Mouse (Mus musculus) bone marrow, adult 2 months (tissue): ENCODE measurements at regions not wholly inside any gene's neighbourhood (a gene's known extent, or its start where the extent isn't known, plus 50 kb on each side); places are given as distances from the start of the nearest gene placed in this dataset.
A peak's percentile ranks its signal among the peaks of the same experiment; 100 is the strongest.

ENCODE experiments used
- H3K27ac ChIP-seq: fragments of 200-500 bp; 2 replicates; pipeline ENCODE4 v1.5.1; 2012; ENCODE audit warnings: low read depth, mild to moderate bottlenecking, control low read depth, inconsistent platforms, low read length; ENCODE audit not compliant: control insufficient read depth, poor library complexity, insufficient read depth
- H3K4me1 ChIP-seq: fragments of 200-500 bp; 2 replicates; pipeline ENCODE4 v1.6.1; 2011; ENCODE audit warnings: low read length; ENCODE audit not compliant: control insufficient read depth, insufficient read depth
- H3K4me3 ChIP-seq: fragments of 200-500 bp; replicated peaks from 2 replicates; pipeline ENCODE3; 2011; ENCODE audit warnings: mild to moderate bottlenecking, low read depth, low read length, control low read depth; ENCODE audit not compliant: control insufficient read depth
- CTCF ChIP-seq: fragments of 200-500 bp; IDR thresholded peaks from 2 replicates; pipeline ENCODE4 v1.5.1; 2011; ENCODE audit warnings: low read length, control low read depth; ENCODE audit not compliant: control insufficient read depth, insufficient read depth
- POLR2A ChIP-seq: fragments of 200-500 bp; IDR thresholded peaks from 2 replicates; pipeline ENCODE4 v1.6.1; 2011; ENCODE audit warnings: low read depth, mild to moderate bottlenecking, control low read depth, low read length, borderline replicate concordance; ENCODE audit not compliant: control insufficient read depth
- WGBS: fragments of 180-500 bp; shearing (Covaris S2); methylation state at CpG from one replicate; pipeline ENCODE4 v1.1.7; 2018; 5-methylcytosine and 5-hydroxymethylcytosine counted together

- Histone ChIP-seq H3K27ac (no peak overlapping the region), H3K4me1 (peaks cover 4% of the 10 kb centered on the region; the same call in 1 of the 2 replicates), H3K4me3 (no peak overlapping the region)
- 62% methylated on average over 1 of the region's 1 CpGs for WGBS
- no peak for TF ChIP-seq POLR2A
- TF ChIP-seq CTCF, result no peak
Measured at GRCm38 (mm10) chr5:64590747-64591146, 212.4 kb upstream of the Klf3 start.

GRCm38 (mm10) chr5:64591792-64592191 is 211.4 kb upstream of the Klf3 start:
- WGBS, result 84% methylated on average over 2 of the region's 2 CpGs
- H3K27ac ChIP-seq, result no peak overlapping the region
- TF ChIP-seq CTCF (no peak), POLR2A (no peak)

DNA sequence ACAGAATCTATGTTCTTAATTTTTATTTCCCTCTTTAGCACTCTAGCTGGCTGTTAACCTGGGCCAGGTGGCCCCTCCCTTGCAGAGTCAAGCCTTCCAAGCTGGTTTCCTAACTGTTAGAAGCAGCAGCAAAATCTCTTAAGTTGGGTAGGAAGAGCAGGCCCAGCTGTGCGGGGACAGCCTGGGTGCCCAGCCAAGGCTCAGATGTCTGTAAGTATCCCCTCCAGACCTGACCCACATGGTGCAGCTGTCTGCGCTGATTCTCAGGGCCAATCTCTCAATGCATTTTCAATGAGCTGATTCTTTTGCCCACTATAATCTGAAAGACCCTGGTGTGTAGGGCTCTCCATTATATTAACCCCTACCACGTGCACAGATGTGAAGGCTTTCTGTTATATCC is 208.0 kb upstream of the Klf3 start:
- H3K4me1 ChIP-seq, result peaks cover 3% of the 10 kb centered on the region; the same call in 1 of the 2 replicates
- 84% methylated on average over 3 of the region's 3 CpGs for WGBS
- no peak overlapping the region for H3K4me3 ChIP-seq
- TF ChIP-seq POLR2A (no peak), CTCF (no peak)
- no peak overlapping the region for H3K27ac ChIP-seq

More at GRCm38 (mm10) chr5:64591792-64592191, 211.4 kb upstream of the Klf3 start:
- H3K4me1 ChIP-seq, result peaks cover 4% of the 10 kb centered on the region; the same call in 1 of the 2 replicates
- H3K4me3 ChIP-seq, result no peak overlapping the region

DNA sequence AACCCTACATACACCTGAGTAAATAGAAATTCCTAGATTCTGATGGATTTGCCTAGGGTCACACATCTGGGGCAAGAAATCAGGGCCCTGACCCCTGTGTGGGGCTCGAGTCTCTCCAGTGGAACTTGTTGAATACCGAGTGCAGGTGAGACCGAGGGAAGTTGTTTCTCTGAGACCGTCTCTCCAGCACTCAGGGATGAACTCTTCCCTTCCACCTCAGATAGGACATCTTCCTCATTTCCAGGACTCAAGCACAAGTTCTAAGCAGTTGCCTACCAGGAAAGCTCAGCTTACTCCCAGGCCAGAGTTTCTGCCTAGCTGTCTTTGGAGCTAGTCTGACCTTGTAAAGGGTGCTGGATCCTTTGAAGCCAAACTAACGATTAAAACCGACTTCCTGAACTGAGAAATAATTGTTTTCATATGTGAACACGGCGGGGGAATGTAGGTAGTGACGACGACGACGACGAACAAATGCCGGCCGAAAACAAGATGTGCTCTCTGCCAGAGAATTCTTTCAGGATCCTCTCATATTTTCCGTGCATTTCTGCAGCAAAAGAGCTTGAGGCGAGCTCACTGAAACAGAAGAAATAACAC is 207.3 kb upstream of the Klf3 start:
- peaks cover 5% of the 10 kb centered on the region for H3K4me1 ChIP-seq
- no peak overlapping the region for H3K4me3 ChIP-seq
- no peak overlapping the region for H3K27ac ChIP-seq
- WGBS, result 83% methylated on average over 17 of the region's 17 CpGs
- TF ChIP-seq POLR2A (no peak), CTCF (no peak)

DNA sequence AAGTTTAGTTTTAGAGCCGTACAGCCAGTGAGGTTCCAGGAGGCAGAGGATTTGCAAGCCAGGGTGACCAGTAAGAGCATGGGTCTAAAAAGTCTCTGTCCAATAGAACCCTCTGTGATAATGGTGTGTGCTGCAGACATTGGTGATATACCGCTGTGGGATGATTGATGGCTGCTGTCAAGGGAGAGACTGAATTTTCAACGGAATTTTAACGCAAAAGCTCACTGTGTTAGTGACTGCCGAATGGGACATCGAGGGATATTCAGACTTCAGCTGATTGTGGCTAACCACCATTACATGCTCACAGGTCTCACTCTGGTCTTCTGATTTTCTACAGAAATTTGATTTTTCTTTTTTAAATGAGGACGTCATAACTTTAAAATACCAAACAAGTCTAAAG is 206.2 kb upstream of the Klf3 start:
- no peak overlapping the region for H3K27ac ChIP-seq

GRCm38 (mm10) chr5:64597451-64597850 is 205.7 kb upstream of the Klf3 start:
- H3K4me1 ChIP-seq, result peaks cover 6% of the 10 kb centered on the region
- TF ChIP-seq CTCF (no peak), POLR2A (no peak)
- H3K4me3 ChIP-seq, result no peak overlapping the region
- WGBS, result 90% methylated on average over 3 of the region's 3 CpGs
- H3K27ac ChIP-seq, result no peak overlapping the region

More for the DNA sequence above, 206.2 kb upstream of the Klf3 start:
- no peak overlapping the region for H3K4me3 ChIP-seq
- H3K4me1 ChIP-seq, result peaks cover 6% of the 10 kb centered on the region
- 82% methylated on average over 7 of the region's 7 CpGs for WGBS
- no peak for TF ChIP-seq CTCF
- no peak for TF ChIP-seq POLR2A

DNA sequence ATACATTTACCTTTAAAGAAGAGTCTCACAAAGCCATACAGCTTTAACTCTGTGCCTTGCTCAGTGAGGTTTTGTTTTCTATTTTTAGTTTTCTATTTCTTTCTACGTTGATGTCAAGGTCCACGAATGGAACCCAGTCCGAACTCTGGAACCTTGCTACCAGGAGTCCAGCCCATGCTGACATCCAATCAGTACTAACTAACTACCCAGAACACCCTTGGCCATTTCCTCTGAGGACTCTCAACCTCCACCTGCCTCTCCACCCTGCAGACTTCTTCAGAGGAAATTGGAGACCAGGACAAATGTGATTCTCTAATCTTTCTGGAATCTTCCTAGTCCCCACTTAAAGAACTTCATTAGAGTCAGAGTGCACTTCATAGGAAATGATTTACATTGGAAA is 204.6 kb upstream of the Klf3 start:
- 73% methylated on average over 3 of the region's 3 CpGs for WGBS
- Histone ChIP-seq H3K4me3 (no peak overlapping the region), H3K27ac (no peak overlapping the region), H3K4me1 (peaks cover 5% of the 10 kb centered on the region)
- TF ChIP-seq CTCF (no peak), POLR2A (no peak)

GRCm38 (mm10) chr5:64599015-64599414 is 204.2 kb upstream of the Klf3 start:
- Histone ChIP-seq H3K4me1 (peaks cover 5% of the 10 kb centered on the region), H3K4me3 (no peak overlapping the region), H3K27ac (0 out of 2 replicates have a peak overlapping the region, but pooled peaks have one; percentile 38)
- whole genome bisulfite sequencing, result 77% methylated on average over 3 of the region's 3 CpGs
- TF ChIP-seq CTCF (no peak), POLR2A (no peak)

GRCm38 (mm10) chr5:64599865-64600288 is 203.3 kb upstream of the Klf3 start:
- TF ChIP-seq POLR2A (no peak), CTCF (no peak)
- H3K4me3 ChIP-seq, result peak overlapping the region; percentile 63
- H3K4me1 ChIP-seq, result peaks cover 5% of the 10 kb centered on the region
- 6% methylated on average over 13 of the region's 13 CpGs for WGBS
- peak overlapping the region; percentile 71 for H3K27ac ChIP-seq
